Mouse (Mus musculus) right cerebral cortex, postnatal 14 days (tissue): ENCODE measurements around the gene Wrap53.
"Not testable (repeated sequence)": the region's sequence is repeated elsewhere in the genome, so short reads cannot be mapped to it uniquely, and the experiment has no call there.

Source experiments
- DNase-seq: peaks from one replicate; pipeline ENCODE4 v3.0.0; 2022

Gene Wrap53

DNA sequence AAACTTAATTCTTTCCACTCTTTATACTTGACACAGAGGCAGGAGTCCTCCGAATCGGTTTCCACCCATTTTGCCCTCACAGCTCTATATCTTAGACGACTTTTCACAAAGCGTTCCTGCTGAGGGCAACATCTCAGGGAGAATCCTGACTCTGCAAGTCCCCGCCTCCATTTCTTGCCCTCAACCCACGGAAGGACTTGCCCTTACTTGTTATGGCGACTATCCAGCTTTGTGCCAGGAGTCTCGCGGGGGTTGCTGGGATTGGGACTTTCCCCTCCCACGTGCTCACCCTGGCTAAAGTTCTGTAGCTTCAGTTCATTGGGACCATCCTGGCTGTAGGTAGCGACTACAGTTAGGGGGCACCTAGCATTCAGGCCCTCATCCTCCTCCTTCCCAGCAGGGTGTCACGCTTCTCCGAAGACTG lies at the start of gene Wrap53, which contains the start of gene Trp53:
Gene Wrap53, minus strand, starts transcription at position 165 of the 424 bp plus-strand sequence.
Gene Trp53, plus strand, starts transcription at position 269 of the 424 bp plus-strand sequence.
- DNase-seq = peak; percentile 78

DNA sequence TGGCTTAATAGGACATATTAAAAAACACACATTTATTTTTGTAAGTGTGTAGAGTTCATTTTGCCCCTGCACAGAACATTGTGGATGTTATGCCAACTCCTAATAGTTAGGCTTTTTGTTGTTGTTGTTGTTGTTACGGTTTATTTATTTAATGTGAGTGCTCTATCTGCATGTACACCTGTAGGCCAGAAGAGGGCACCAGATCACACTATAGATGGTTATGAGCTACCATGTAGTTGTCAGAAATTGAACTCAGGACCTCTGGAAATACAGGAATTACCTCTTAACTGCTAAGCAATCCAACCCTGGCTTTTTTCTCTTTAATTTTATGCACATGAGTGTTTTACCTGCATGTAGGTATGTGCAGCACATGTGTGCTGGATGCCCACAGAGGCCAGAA lies 49.7 kb upstream of the Wrap53 start:
- DNase-seq = no peak

DNA sequence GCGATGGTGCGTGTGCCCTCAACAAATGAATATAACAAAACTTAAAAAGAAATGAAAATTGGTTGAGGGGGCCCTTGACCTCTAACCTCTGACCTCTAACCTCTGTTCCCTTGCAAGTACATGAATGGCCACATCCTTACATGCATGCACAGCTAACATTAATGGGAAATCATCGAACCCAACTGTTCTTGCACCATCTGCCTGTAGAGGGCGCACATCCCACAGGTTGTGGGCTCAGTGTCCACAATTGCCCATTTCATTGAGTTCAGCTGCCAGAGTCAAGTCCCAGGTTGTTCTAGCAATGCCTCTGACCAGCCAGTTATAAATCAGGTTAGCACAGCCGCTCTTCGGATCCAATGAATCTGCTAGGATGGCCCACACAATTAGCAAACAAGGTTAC lies 48.2 kb upstream of the Wrap53 start:
- DNase-seq = peak; percentile 65

DNA sequence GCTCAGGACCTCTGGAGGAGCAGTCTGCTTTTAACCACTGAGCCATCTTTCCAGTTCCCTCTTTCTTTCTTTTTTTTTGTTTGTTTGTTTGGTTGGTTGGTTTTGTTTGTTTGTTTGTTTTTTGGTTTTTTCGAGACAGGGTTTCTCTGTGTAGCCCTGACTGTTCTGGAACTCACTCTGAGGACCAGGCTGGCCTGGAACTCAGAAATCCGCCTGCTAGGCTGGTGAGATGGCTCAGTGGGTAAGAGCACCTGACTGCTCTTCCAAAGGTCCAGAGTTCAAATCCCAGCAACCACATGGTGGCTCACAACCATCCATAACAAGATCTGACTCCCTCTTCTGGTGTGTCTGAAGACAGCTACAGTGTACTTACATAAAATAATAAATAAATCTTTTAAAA lies 44.3 kb upstream of the Wrap53 start:
- DNase-seq = not testable (repeated sequence)

DNA sequence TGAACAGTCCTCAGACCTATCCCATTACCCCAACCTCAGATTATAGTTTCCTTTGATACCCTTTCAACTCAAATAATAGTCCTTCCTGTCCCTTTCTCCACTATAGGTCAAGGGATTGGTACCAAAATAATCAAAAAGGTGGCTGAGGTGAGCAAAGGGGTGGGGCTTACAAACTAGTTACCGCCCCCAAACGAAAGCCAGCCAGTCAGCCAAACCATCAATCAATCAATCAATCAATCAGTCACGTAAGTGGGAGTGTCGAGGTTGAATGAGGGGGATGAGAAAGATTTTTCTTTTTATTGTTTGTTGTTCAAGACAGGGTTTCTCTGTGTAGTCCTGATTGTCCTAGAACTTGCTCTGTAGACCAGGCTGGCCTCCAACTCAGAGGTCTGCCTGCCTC lies 43.0 kb upstream of the Wrap53 start:
- DNase-seq = no peak

DNA sequence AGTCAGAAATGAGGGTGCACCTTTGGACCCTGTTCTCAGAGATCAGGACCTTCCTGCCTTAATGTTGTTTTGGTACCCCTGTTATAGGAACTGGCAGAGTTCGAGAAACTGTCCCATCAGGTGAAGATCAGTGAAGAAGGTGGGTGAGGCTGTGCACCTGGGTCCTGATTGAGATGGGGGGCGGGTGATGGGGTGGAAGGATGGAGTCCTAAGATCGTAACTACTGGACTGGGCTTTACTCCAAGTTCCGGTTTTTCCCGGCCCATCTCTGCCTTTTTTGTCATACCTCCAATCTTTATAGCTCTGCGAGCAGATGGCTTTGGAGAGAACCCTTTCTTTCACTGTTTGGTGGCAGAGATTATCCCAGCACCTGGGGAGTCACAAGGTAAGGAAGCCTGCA lies 42.4 kb upstream of the Wrap53 start:
- DNase-seq = no peak

DNA sequence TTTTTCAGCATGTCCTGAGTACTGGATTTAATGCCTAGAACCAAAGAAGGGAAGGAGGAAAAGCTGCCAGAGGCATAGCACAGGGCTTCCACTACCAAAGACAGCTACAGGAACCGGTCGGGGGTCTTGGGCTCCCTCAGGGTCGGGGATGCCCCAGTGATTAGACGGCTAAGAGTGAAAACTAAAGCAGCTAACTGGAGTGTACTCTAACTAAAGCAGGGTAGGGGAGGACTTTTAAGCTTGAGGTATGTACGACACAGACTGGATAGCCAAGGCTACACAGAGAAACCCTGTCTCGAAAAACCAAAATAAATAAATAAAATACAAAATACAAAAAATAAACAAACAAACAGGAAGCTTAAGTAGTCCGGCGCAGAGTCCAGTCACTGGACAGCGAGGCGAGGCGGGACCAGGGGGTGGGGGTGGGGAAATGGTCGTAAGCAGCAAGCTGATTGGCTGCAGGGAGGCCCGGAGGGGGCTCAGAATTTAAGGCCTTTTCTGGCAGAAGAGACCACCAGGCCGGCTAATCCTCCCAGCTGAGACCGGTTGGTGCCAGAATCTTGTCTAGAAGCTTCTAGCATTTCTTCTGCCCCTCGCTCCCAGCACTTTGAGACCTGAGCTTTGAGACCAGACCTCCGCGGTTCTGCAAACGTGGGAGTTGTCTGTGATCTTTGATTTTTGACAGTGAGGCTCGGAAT lies 41.7 kb upstream of the Wrap53 start, which contains the start of gene Sat2:
Gene Sat2, plus strand, starts transcription at position 454 of the 698 bp plus-strand sequence.
- peak; percentile 44 for DNase-seq

DNA sequence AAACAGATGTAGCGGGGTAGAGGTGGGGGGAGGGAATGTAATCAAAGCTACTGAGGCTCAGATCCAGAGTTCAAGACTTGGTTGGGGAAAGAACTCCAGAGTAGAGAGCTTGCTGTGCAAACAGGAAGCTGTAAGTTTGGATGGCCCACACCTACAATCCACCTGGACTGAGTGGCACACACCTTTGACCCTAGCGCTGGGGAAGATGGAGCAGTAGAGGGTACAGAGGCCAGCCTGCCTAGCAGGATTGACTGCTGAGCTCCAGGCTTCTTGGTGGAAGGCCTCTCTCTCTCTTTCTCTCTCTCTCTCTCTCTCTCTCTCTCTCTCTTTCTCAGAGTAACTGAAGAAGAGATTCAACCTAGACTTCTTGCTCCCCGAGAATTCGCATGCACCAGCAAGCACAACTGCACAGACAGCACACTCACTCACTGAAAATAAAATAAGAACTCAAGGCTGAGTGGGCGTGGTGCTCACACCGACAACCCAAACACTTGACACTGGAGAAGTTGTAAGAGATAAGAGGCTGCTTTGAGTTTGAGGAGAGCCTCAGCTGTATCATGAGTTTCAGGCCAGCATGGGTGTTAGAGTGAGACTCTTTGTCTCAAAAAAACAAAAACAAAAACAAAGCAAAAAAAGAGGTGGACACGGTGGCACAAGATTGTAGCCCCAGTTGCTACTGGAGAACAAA lies 40.5 kb upstream of the Wrap53 start:
- no peak for DNase-seq

DNA sequence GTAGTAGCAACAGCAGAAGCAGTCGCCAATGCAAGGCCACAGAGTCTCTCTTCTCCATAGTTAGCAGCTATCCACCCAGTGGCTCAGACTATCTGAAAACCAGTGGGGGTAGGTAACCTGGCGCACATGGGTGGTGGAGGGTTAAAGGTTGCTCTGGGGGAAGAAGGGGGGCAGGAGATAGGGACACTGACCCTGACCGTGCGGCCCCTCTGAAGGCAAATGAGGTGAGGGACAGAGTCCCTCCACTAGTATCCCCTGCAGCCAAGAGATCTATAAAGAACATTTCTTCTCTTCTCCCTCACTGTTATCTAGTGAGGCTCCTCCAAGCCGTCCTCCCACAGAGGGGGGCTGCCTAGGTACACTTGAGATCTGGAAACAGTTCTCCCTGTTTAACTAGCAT lies 37.8 kb upstream of the Wrap53 start, which contains the start of gene Shbg:
Gene Shbg, minus strand, starts transcription at position 101 of the 400 bp plus-strand sequence.
- no peak for DNase-seq

DNA sequence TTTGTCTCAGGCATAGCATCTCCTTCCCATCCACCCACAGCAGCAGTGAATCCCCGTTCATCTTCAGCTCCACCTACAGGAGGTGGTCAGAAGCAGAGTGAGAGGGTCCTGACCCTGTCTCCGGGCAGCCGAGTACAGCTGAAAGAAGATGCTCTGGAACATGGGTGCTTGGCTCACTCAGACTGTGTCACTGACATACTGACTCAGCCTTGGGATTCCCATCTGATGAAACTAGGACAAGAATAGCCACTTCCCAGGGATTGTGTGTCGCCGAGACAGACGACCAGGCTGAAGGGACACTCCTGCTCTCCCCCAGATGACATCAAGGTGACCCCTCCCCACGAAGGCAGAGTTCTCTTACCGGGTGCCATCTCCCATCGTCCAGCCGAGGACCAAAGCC lies 36.7 kb upstream of the Wrap53 start:
- no peak for DNase-seq

DNA sequence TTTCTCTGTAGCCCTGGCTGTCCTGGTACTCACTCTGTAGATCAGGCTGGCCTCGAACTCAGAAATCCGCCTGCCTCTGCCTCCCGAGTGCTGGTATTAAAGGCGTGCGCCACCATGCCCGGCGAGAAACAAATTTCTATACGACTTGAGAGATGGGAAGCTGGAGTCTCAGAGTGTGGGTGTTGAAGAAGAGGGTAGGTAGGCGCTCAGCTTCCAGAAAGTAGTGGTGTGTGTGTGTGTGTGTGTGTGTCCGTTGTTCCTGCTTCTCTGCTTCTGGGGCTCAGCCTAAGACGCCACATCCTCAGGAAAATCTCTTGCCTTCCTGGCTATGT lies 34.2 kb upstream of the Wrap53 start:
- DNase-seq = not testable (repeated sequence)

DNA sequence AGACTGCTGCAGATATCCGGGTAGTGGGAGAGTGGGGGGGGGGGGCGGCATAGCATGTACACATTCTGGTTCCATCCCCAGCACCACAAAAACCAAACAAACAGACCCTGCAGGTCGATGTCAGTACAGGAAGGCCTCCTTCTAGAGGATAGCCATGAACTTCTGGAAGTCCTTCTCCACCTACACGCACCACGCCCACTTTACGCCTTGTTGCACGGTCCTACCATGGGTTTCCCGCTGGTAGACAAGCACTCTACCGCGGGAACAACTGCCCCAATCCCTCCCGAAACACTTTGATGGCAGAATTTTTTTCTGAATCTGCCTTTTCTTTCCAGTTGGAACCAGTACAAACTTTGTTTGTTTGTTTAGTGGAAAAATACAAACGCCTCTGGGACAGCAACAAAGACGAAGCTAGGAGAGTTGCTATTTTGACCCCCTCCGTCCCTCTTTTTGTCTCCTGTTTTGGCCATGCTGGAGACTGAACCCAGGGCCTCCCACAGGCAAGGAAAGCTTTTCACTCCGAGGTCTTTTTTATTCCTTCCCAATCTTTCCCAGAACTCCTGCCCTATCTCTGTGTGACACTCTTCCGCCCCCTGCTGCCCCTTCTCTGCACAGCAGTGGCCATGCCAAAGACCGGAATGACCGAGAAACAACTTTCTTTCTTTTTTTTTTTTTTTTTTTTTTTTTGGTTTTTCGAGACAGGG lies 33.6 kb upstream of the Wrap53 start:
- DNase-seq = peak; percentile 81

DNA sequence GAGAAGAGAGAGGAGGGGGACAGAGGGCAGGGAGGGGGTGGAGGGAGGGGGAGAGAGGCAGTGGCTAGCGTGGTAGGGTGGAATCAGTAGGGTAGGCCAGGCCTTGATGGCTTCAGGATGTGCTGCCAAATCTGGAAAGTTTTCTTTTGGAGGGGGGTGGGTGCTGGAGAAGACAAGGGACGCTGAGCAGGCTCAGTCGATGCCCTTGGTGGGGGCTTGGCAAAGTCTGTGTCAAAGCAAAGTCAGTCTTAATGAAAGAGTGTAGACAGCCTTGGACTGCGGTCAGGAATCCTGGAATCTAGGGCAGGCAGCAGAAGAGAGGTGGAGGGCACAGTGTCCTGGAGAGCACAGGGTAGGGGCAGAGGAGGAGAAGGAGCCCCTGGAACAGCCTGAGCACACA lies 30.8 kb upstream of the Wrap53 start:
- no peak for DNase-seq

DNA sequence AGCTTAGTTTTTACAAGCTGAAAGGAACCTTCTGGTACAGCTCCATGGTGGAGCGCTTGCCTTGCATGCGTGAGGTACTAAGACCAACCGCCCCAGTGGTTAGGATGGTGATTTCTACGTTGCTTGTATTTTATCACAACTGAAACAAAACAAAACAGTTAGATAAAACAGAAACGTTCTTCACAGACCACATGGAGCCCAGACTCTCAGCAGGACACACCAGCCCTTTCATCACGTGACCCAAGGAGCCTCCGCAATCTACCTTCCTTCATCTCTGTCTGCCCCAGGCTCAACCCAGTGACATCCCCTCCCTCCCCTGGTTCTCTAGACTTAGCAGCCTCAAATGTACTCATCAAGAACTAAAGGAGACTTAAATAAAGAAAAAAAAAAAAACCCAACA lies 29.4 kb upstream of the Wrap53 start:
- DNase-seq = no peak

DNA sequence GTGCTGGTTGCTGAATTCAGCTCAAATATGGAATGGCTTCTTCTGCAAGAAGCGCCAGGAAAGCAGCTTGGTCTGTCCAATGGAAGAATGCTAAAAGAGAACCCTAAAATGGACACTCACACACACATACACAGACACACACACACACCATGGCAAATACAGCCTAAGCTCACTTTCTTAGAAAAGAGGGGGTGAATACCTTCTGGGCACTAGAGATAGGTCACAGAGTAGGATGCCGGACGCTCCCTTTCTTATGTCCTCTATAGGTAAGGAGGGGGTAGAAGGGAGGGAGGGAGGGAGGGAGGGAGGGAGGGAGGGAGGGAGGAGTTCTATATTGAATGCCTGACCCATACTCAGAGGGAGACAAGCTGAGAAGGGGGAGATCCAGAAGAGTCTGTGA lies 28.5 kb upstream of the Wrap53 start:
- DNase-seq = no peak

DNA sequence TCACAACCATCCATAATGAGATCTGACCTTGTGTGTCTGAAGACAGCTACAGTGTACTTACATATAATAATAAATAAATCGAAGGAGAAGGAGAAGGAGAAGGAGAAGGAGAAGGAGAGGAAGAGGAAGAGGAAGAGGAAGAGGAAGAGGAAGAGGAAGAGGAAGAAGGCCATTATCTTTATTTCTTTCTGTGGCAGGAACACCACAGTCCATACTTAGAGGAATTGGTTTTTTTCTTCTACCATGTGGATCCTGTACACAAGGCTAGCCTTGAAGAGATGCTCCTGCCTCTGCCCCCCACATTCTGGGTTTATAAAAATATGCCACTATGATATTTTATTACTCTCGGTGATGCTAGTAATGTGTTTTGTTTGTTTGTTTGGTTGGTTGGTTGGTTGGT lies 26.8 kb upstream of the Wrap53 start:
- DNase-seq = no peak

DNA sequence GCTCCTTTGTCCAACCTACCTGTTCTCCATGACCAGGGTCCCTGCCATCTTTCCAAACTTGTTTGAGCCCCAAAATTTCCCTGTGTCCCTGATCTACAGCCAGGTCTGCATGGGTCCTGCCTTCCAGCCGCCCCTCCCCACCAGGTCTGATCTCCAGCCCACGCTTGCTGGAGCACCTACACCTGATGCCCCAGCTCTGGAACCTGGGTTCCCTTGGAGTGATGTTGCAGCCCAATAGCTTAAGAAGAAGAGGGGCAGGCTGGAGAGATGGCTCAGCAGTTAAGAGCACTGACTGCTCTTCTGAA lies 26.4 kb upstream of the Wrap53 start:
- DNase-seq = no peak

DNA sequence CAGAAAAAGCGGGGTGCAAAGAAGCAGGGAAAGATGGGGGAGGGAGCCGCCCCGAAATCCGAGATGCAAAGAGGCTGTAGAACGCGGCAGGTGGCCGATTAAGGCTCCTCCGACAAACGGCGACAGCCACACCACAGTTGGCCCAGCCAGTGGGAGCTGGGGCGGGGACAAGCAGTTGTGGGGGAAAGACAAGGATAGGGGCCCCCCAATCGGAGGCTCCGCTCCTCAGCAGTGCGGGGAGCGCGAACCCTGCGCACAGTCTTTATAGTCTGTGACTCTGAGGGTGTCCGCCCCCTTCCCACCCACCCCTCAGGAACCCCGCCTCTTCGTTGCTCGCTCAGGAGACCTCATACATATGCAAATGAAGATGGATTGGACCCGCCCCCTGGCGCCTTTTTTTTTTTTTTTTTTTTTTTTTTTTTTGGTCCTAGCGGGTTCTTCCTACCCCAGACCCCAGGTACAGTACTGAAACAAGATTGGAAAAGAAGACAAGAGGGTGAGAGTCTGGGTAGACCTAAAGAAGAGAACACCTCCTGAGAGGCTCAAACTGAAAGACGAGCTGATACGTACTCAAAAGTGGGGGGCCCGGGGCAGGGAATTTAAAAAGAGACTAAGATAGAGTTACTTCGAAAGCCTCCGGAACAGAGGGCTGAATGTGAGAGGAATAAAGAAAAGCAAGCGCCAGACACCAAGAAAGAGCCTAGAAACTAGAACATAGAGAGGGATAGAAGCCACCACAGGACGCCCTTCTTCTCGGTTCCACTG lies 25.9 kb upstream of the Wrap53 start, which contains the start of gene Atp1b2:
Gene Atp1b2, minus strand, starts transcription at position 217 of the 765 bp plus-strand sequence.
- peak; percentile 78 for DNase-seq

DNA sequence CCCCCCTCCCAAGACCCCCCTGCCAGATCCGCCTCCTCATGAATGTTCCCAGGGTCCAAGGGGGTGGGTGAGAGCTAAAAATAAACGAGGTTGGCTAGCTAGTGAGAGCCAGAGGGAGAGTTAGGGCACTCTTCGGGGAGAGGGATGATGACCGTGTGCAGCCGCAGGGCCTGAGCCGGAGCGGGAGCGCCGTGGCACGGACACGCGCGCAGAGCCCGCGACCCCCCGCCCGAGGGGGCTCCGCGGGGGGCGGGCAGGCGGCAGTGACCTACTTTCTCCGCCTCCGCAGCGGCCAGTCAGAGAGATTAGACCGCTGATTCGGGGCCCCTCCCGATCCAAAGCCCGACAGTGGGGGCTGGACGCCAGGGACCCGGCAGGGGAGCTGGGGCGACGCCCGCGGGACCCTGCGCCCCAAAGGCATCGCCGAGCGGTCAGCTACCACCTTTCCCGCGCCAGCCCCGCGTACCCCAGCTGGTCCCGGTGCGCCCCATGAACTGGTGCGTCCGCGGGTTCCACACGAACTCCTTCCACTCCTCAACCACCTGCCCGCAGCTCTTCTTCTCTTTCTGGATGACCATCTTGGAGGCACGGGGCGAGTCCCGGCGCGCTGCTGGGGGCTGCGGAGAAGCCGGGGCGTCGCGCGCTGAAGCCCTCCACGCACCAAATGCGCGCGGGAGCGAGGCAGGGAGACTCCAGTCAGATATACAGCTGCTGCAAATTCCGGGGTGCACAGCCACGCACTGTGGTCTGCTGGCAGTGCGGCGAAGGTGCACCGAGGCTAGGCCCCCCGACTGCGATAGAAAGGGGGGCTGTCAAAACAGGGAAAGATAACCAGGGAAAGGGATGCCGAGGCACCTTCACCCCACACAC lies 25.0 kb upstream of the Wrap53 start:
- DNase-seq = peak; percentile 44

DNA sequence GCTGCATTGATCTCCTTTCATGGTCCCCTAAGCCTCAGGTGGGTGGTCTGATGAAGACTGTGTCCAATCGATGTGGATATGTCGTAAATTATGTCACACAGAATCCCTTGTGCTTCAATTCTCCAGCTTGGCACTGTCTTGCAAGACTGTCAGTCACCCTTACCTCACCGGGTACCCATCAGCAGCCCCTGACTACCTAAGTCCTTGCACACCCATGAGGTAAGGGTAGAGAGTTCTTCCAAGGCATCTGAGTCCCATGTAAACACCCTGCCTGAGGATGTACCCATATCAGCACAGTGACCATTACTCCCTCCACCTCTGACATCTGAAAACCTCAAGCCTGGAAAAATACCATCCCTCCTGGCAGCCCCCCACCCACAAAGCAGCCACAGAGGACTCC lies 24.3 kb upstream of the Wrap53 start:
- DNase-seq = no peak

DNA sequence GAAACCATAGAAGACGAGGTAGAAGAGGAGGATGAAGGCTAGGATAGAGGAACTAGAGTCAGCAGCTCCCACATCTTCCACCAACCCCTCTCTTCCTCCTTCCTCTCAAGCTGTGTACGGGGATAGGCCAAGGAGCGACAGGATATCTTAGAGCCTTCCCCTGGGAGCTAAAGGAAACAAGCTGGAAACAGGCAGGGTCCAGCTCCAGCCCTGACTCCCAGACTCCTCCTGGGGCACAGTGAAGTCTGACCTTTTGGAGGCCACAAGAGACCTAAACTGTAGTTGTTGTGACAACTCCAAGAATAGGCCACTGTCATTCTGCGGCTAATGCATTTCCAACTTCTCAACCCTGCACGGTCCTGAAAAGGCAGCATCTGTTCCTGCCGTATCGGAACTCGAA lies 23.5 kb upstream of the Wrap53 start:
- no peak for DNase-seq

DNA sequence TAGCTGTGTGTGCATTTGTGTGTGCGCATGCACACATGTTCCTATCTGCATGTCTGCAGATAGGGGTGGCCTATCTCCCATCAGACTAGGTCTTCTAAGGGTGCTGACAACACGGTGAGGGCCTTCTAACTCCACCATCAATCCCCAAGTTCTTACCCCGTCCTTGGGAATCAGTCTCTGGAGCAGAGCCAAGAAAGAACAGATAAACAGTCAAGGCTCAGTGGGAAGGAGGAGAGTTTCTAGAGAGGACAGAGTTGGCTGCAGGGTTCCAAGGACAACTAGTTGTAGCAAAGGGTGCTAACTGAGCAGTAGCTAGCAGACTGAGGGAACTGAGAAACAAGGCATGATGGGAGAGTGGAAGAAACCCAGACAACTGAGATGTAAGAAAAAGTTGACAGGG lies 21.7 kb upstream of the Wrap53 start:
- no peak for DNase-seq
